Mouse (Mus musculus) intestine, embryonic 14.5 days (tissue): ENCODE measurements at regions not wholly inside any gene's neighbourhood (a gene's known extent, or its start where the extent isn't known, plus 50 kb on each side); places are given as distances from the start of the nearest gene placed in this dataset.

ENCODE experiments used
- ATAC-seq: fragments of 200-750 bp; cut with Nextera tagmentation; replicated peaks from 2 replicates; pipeline ENCODE4 v1.8.0; 2017; ENCODE audit warnings: low read depth, moderate number of reproducible peaks, moderate TSS enrichment, moderate library complexity; ENCODE audit not compliant: low FRiP score, low TSS enrichment
- DNase-seq: peaks from one replicate; pipeline ENCODE4 v3.0.0-alpha.2; 2018; ENCODE audit warnings: low spot score
- H3K27ac ChIP-seq: fragments of 300-500 bp; sonication (generic); 2 replicates; pipeline ENCODE4 v1.5.1; 2014; ENCODE audit warnings: low read depth, mild to moderate bottlenecking, control low read depth
- H3K27me3 ChIP-seq: fragments of 300-500 bp; sonication (generic); replicated peaks from 2 replicates; pipeline ENCODE4 v1.6.1; 2014; ENCODE audit warnings: low read length, control low read depth; ENCODE audit not compliant: control insufficient read depth, insufficient read depth
- H3K36me3 ChIP-seq: fragments of 300-500 bp; sonication (generic); 2 replicates; pipeline ENCODE4 v1.6.1; 2014; ENCODE audit warnings: low read length, control low read depth; ENCODE audit not compliant: control insufficient read depth, insufficient read depth
- H3K4me1 ChIP-seq: fragments of 300-500 bp; sonication (generic); replicated peaks from 2 replicates; pipeline ENCODE4 v1.6.1; 2014; ENCODE audit warnings: low read length, control low read depth, mixed read lengths; ENCODE audit not compliant: control insufficient read depth, insufficient read depth
- H3K4me2 ChIP-seq: fragments of 300-500 bp; sonication (generic); 2 replicates; pipeline ENCODE4 v1.6.1; 2014; ENCODE audit warnings: low read length
- H3K4me3 ChIP-seq: fragments of 300-500 bp; sonication (generic); 2 replicates; pipeline ENCODE4 v1.5.1; 2014; ENCODE audit warnings: low read depth, low read length, control low read depth, mixed read lengths
- H3K9ac ChIP-seq: fragments of 300-500 bp; sonication (generic); 2 replicates; pipeline ENCODE4 v1.6.1; 2014; ENCODE audit warnings: mild to moderate bottlenecking, low read length
- H3K9me3 ChIP-seq: fragments of 300-500 bp; sonication (generic); 2 replicates; pipeline ENCODE4 v1.6.1; 2016; ENCODE audit warnings: low read length, control low read depth; ENCODE audit not compliant: control insufficient read depth
- WGBS: fragments of 180-500 bp; shearing (Covaris S2); extraction: QIAGEN DNeasy Blood & Tissue Kit; methylation state at CpG from one replicate; pipeline ENCODE4 v1.1.7; 2014; 5-methylcytosine and 5-hydroxymethylcytosine counted together

- no peak overlapping the region for H3K27ac ChIP-seq
- peak; percentile 57 for DNase-seq
- WGBS, result 9% methylated on average over 9 of the region's 9 CpGs
- peak overlapping the region; percentile 46 for H3K4me2 ChIP-seq
- no peaks in the 10 kb centered on the region for H3K4me1 ChIP-seq
- peak; percentile 75; the same call in 1 of the 2 replicates for ATAC-seq
- no peak overlapping the region for H3K9ac ChIP-seq
- no peaks in the 10 kb centered on the region for H3K9me3 ChIP-seq
- H3K36me3 ChIP-seq, result no peaks in the 10 kb centered on the region
- no peaks in the 10 kb centered on the region for H3K27me3 ChIP-seq
- peak overlapping the region; percentile 4; the same call in 1 of the 2 replicates for H3K4me3 ChIP-seq
Observed at GRCm38 (mm10) chr1:41810318-41810964, 885.1 kb upstream of the Pou3f3 start.

- DNase-seq (no peak), ATAC-seq (no peak)
- 72% methylated on average over 3 of the region's 3 CpGs for WGBS
- Histone ChIP-seq H3K27me3 (no peaks in the 10 kb centered on the region), H3K4me3 (no peak overlapping the region), H3K9me3 (no peaks in the 10 kb centered on the region), H3K36me3 (no peaks in the 10 kb centered on the region), H3K27ac (no peak overlapping the region), H3K9ac (no peak overlapping the region), H3K4me2 (no peak overlapping the region), H3K4me1 (no peaks in the 10 kb centered on the region)
Observed at GRCm38 (mm10) chr1:41811130-41811529, 884.4 kb upstream of the Pou3f3 start.

- Histone ChIP-seq H3K9me3 (no peaks in the 10 kb centered on the region), H3K27ac (no peak overlapping the region), H3K9ac (no peak overlapping the region), H3K27me3 (no peaks in the 10 kb centered on the region), H3K4me3 (no peak overlapping the region), H3K4me1 (no peaks in the 10 kb centered on the region), H3K4me2 (no peak overlapping the region), H3K36me3 (no peaks in the 10 kb centered on the region)
- no peak for ATAC-seq
- DNase-seq, result no peak
- 70% methylated on average over 7 of the region's 7 CpGs for WGBS
Observed at GRCm38 (mm10) chr1:41812071-41812470, 883.5 kb upstream of the Pou3f3 start.

- H3K9ac ChIP-seq, result no peak overlapping the region
- ATAC-seq (no peak), DNase-seq (no peak)
- no peak overlapping the region for H3K4me2 ChIP-seq
- no peaks in the 10 kb centered on the region for H3K27me3 ChIP-seq
- 80% methylated on average over 10 of the region's 10 CpGs for WGBS
- no peaks in the 10 kb centered on the region for H3K4me1 ChIP-seq
- no peak overlapping the region for H3K4me3 ChIP-seq
- H3K27ac ChIP-seq, result no peak overlapping the region
- no peaks in the 10 kb centered on the region for H3K36me3 ChIP-seq
- no peaks in the 10 kb centered on the region for H3K9me3 ChIP-seq
Observed at GRCm38 (mm10) chr1:41814032-41815005, 881.2 kb upstream of the Pou3f3 start.

- no peaks in the 10 kb centered on the region for H3K36me3 ChIP-seq
Observed at GRCm38 (mm10) chr1:41815021-41815420, 880.5 kb upstream of the Pou3f3 start.

GRCm38 (mm10) chr1:41822742-41823141 is 872.8 kb upstream of the Pou3f3 start:
- H3K36me3 ChIP-seq, result no peaks in the 10 kb centered on the region
- no peak overlapping the region for H3K4me3 ChIP-seq
- H3K9me3 ChIP-seq, result no peaks in the 10 kb centered on the region
- 0 out of 2 replicates have a peak, but pooled peaks cover 4% of the 10 kb centered on the region for H3K27me3 ChIP-seq
- H3K4me1 ChIP-seq, result no peaks in the 10 kb centered on the region; the same call in 1 of the 2 replicates
- H3K27ac ChIP-seq, result no peak overlapping the region
- no peak for ATAC-seq
- no peak overlapping the region for H3K9ac ChIP-seq
- H3K4me2 ChIP-seq, result no peak overlapping the region
- no peak for DNase-seq
- 88% methylated on average over 5 of the region's 5 CpGs for WGBS

More at GRCm38 (mm10) chr1:41815021-41815420, 880.5 kb upstream of the Pou3f3 start:
- WGBS, result 85% methylated on average over 4 of the region's 4 CpGs
- Histone ChIP-seq H3K4me3 (no peak overlapping the region), H3K9ac (no peak overlapping the region), H3K4me1 (no peaks in the 10 kb centered on the region), H3K4me2 (no peak overlapping the region), H3K27ac (no peak overlapping the region), H3K27me3 (no peaks in the 10 kb centered on the region), H3K9me3 (no peaks in the 10 kb centered on the region)
- DNase-seq, result no peak
- ATAC-seq, result no peak

- H3K4me3 ChIP-seq, result no peak overlapping the region
- ATAC-seq (no peak), DNase-seq (no peak)
- H3K36me3 ChIP-seq, result no peaks in the 10 kb centered on the region
- WGBS, result 83% methylated on average over 4 of the region's 4 CpGs
- no peak overlapping the region for H3K9ac ChIP-seq
- H3K27me3 ChIP-seq, result 0 out of 2 replicates have a peak, but pooled peaks cover 4% of the 10 kb centered on the region
- no peaks in the 10 kb centered on the region; the same call in 1 of the 2 replicates for H3K4me1 ChIP-seq
- no peak overlapping the region for H3K4me2 ChIP-seq
- H3K27ac ChIP-seq, result no peak overlapping the region
- H3K9me3 ChIP-seq, result no peaks in the 10 kb centered on the region
Observed at GRCm38 (mm10) chr1:41825223-41825622, 870.3 kb upstream of the Pou3f3 start.

- Histone ChIP-seq H3K9me3 (no peaks in the 10 kb centered on the region), H3K36me3 (no peaks in the 10 kb centered on the region), H3K4me2 (no peak overlapping the region), H3K27ac (no peak overlapping the region), H3K27me3 (no peaks in the 10 kb centered on the region), H3K9ac (no peak overlapping the region), H3K4me3 (no peak overlapping the region), H3K4me1 (no peaks in the 10 kb centered on the region)
- DNase-seq, result no peak
- no peak for ATAC-seq
- 49% methylated on average over 2 of the region's 2 CpGs for WGBS
Observed at GRCm38 (mm10) chr1:41831641-41832040, 863.9 kb upstream of the Pou3f3 start.
